ENCODE assay signal across 26 mouse cellular contexts in the genomic region with DNA sequence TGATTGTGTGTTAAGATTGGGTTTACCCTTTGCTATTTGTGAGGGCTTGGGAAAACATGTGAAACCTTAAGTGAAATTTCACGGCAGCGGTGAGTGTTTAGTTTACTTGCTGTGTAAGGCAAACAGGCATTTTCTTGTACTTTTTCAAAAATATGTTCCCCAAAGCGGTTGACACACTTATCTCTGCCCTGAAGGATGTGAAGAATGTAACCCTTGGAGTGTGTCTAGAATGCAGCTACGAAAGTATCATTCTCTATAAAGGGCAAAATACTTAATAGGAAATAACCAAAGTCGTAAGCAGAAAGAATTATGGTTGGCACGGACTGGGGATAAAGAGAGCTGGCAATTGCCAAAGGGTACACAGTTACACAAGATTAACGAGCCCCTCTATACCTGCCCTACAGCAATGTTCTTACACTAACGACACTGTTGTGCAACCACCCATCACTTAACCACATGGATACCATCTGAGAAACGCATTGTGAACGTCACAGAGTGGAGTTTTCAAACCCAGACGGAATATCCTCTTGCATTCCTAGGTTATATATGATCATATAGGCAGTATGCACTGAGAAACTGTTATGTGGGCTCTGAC.
DNase-seq lines count a peak whose midpoint lies in the region; ATAC-seq and TF ChIP-seq lines count a peak whose summit lies in the region.
"Had no signal": no experiment of that assay in that cellular context is flagged by ENCODE, and none has a peak within 500 bp of the region (broad histone marks: within the 10 kb centered on the region; RNA-seq: fewer than 3 reads in every experiment).

No protein-coding gene starts in this region.

- H3K9me3 ChIP-seq in hindbrain, embryonic 15.5 days, result no peaks in the 10 kb centered on the region
- no peaks in the 10 kb centered on the region for H3K9me3 ChIP-seq in hindbrain, embryonic 11.5 days (ENCODE audit: control insufficient read depth, low read length)
- H3K9me3 ChIP-seq in neural tube, embryonic 13.5 days, result no peaks in the 10 kb centered on the region
- no peaks in the 10 kb centered on the region for H3K9me3 ChIP-seq in neural tube, embryonic 15.5 days (replicated peaks)
- H3K9me3 ChIP-seq: embryonic facial prominence, embryonic 13.5 days; embryonic facial prominence, embryonic 15.5 days; forebrain, embryonic 10.5 days; forebrain, embryonic 12.5 days; G1E had no signal

- ATAC-seq in hindbrain, embryonic 15.5 days (ENCODE audit: low FRiP score, low read depth), result 0 out of 2 replicates have a peak, but pooled peaks have one; percentile 42
- no peak for ATAC-seq in hindbrain, embryonic 11.5 days (ENCODE audit: low FRiP score)
- 0 out of 2 replicates have a peak, but pooled peaks have one; percentile 36 for ATAC-seq in neural tube, embryonic 13.5 days (ENCODE audit: low read depth)
- no peak for ATAC-seq in neural tube, embryonic 15.5 days (ENCODE audit: low FRiP score)
- peak; percentile 90 for ATAC-seq in Patski
- ATAC-seq: CD4-positive, CD25-positive, alpha-beta regulatory T cell, adult 4 months; forebrain, embryonic 14.5 days; forebrain, embryonic 16.5 days had no signal

- H3K4me1 ChIP-seq in hindbrain, embryonic 15.5 days (replicated peaks), result no peaks in the 10 kb centered on the region
- no peaks in the 10 kb centered on the region for H3K4me1 ChIP-seq in hindbrain, embryonic 11.5 days (replicated peaks; ENCODE audit: control insufficient read depth, insufficient read depth, low read length)
- no peaks in the 10 kb centered on the region; the same call in 1 of the 2 replicates for H3K4me1 ChIP-seq in neural tube, embryonic 13.5 days (replicated peaks)
- H3K4me1 ChIP-seq in neural tube, embryonic 15.5 days, result no peaks in the 10 kb centered on the region
- H3K4me1 ChIP-seq: embryonic facial prominence, embryonic 15.5 days; forebrain, embryonic 10.5 days; forebrain, embryonic 12.5 days had no signal

- in situ Hi-C loops in Patski (cut with MboI; ENCODE audit: low pct_unique_long_range_greater_than_20kb), result no loop called here

- H3K27me3 ChIP-seq in hindbrain, embryonic 15.5 days, result no peaks in the 10 kb centered on the region
- no peaks in the 10 kb centered on the region for H3K27me3 ChIP-seq in hindbrain, embryonic 11.5 days (ENCODE audit: control insufficient read depth, insufficient read depth, low read length)
- H3K27me3 ChIP-seq in neural tube, embryonic 13.5 days, result no peaks in the 10 kb centered on the region
- H3K27me3 ChIP-seq in neural tube, embryonic 15.5 days (replicated peaks), result no peaks in the 10 kb centered on the region
- H3K27me3 ChIP-seq in Patski, result no peaks in the 10 kb centered on the region
- H3K27me3 ChIP-seq: CH12.LX; embryonic facial prominence, embryonic 13.5 days; embryonic facial prominence, embryonic 15.5 days; forebrain, embryonic 12.5 days had no signal

- no peak overlapping the region for H3K4me3 ChIP-seq in hindbrain, embryonic 15.5 days
- no peak overlapping the region for H3K4me3 ChIP-seq in hindbrain, embryonic 11.5 days (ENCODE audit: low read depth, low read length)
- H3K4me3 ChIP-seq in neural tube, embryonic 13.5 days, result no peak overlapping the region
- H3K4me3 ChIP-seq in neural tube, embryonic 15.5 days (replicated peaks), result no peak overlapping the region
- H3K4me3 ChIP-seq: embryonic facial prominence, embryonic 13.5 days; embryonic facial prominence, embryonic 15.5 days; erythroblast, embryonic 14.5 days; forebrain, embryonic 10.5 days; forebrain, embryonic 12.5 days had no signal

- WGBS in hindbrain, embryonic 15.5 days, result 71% methylated on average over 11 of the region's 11 CpGs
- 86% methylated on average over 11 of the region's 11 CpGs for WGBS in hindbrain, embryonic 11.5 days
- 60% methylated on average over 11 of the region's 11 CpGs for WGBS in neural tube, embryonic 13.5 days
- WGBS in neural tube, embryonic 15.5 days, result 55% methylated on average over 11 of the region's 11 CpGs

- CTCF ChIA-PET in Patski (lab: Charles Lee), result interaction anchor here (0.9 to 3.2 kb wide), 2 partner anchors 22 to 123 kb away, joined by 3 to 9 read pairs; no protein-coding TSS in a partner anchor

- H3K36me3 ChIP-seq in hindbrain, embryonic 15.5 days, result no peaks in the 10 kb centered on the region
- H3K36me3 ChIP-seq in hindbrain, embryonic 11.5 days (ENCODE audit: control insufficient read depth, insufficient read depth, low read length), result no peaks in the 10 kb centered on the region
- no peaks in the 10 kb centered on the region for H3K36me3 ChIP-seq in neural tube, embryonic 13.5 days
- H3K36me3 ChIP-seq in neural tube, embryonic 15.5 days, result no peaks in the 10 kb centered on the region
- H3K36me3 ChIP-seq: embryonic facial prominence, embryonic 13.5 days; embryonic facial prominence, embryonic 15.5 days; forebrain, embryonic 10.5 days; forebrain, embryonic 12.5 days; G1E had no signal

- TF ChIP-seq CTCF in Patski (IDR thresholded peaks at IDR 0.05), result no peak

- no peak overlapping the region for H3K9ac ChIP-seq in hindbrain, embryonic 15.5 days
- H3K9ac ChIP-seq in hindbrain, embryonic 11.5 days (ENCODE audit: low read depth, low read length), result no peak overlapping the region
- no peak overlapping the region for H3K9ac ChIP-seq in neural tube, embryonic 13.5 days
- no peak overlapping the region for H3K9ac ChIP-seq in neural tube, embryonic 15.5 days (replicated peaks)
- H3K9ac ChIP-seq: embryonic facial prominence, embryonic 13.5 days; embryonic facial prominence, embryonic 15.5 days; forebrain, embryonic 12.5 days had no signal

- no peak for DNase-seq in hindbrain, embryonic 11.5 days (ENCODE audit: low spot score)
- DNase-seq in Patski (ENCODE audit: low read depth, low spot score), result no peak
- DNase-seq: adrenal gland, adult 2 months; adrenal gland, postnatal 10 days; adrenal gland, postnatal 25 days; B cell, adult 2 months; cerebellum, adult 11 months; cerebellum, adult 18-20 months; cerebellum, adult 8-10 months; cerebellum, adult 9-11 months; cerebellum, postnatal 14 days; cerebellum, postnatal 36 days; embryo, embryonic 11 days had no signal

- POLR2A ChIA-PET in Patski (lab: Charles Lee), result no interaction called here

- no peak overlapping the region for H3K27ac ChIP-seq in hindbrain, embryonic 15.5 days (replicated peaks)
- no peak overlapping the region for H3K27ac ChIP-seq in hindbrain, embryonic 11.5 days (ENCODE audit: low read depth, low read length)
- H3K27ac ChIP-seq in neural tube, embryonic 13.5 days (replicated peaks), result no peak overlapping the region
- no peak overlapping the region for H3K27ac ChIP-seq in neural tube, embryonic 15.5 days (replicated peaks)
- H3K27ac ChIP-seq: embryonic facial prominence, embryonic 13.5 days; embryonic facial prominence, embryonic 15.5 days; forebrain, embryonic 10.5 days; forebrain, embryonic 12.5 days had no signal

- H3K4me2 ChIP-seq in hindbrain, embryonic 15.5 days, result no peak overlapping the region
- no peak overlapping the region for H3K4me2 ChIP-seq in hindbrain, embryonic 11.5 days (replicated peaks; ENCODE audit: low read depth, low read length)
- H3K4me2 ChIP-seq in neural tube, embryonic 13.5 days, result no peak overlapping the region
- H3K4me2 ChIP-seq in neural tube, embryonic 15.5 days, result no peak overlapping the region
- H3K4me2 ChIP-seq: embryonic facial prominence, embryonic 13.5 days; embryonic facial prominence, embryonic 15.5 days; forebrain, embryonic 12.5 days had no signal

Comparison
In these comparisons a context has a peak if more than half of its experiments do, and no peak if none do; other contexts are left out.
1. ATAC-seq: peak in hindbrain, embryonic 15.5 days (single experiment), neural tube, embryonic 13.5 days (single experiment) and Patski (single experiment); none in hindbrain, embryonic 11.5 days (single experiment) and neural tube, embryonic 15.5 days (single experiment).